Mouse (Mus musculus) G1E-ER4 (cell line): Measurements from ENCODE around the gene Foxq1. TPM values are rescaled to one million over a fixed set of nuclear protein-coding genes. Genes with fewer than 3 reads are reported as not detected.

Experiments used
- GATA1 ChIP-seq: IDR thresholded peaks from one replicate; pipeline ENCODE4 v1.8.0; 2012; ENCODE audit warnings: low read length, inconsistent platforms
- polyA plus RNA-seq: library from polyadenylated mRNA; stranded (reverse); fragments of >175 nt; gene quantifications from 2 replicates; pipeline ENCODE4 v1.2.3, GENCODE M21; 2012

Gene Foxq1
- not detected in 2 replicates for polyA plus RNA-seq

DNA sequence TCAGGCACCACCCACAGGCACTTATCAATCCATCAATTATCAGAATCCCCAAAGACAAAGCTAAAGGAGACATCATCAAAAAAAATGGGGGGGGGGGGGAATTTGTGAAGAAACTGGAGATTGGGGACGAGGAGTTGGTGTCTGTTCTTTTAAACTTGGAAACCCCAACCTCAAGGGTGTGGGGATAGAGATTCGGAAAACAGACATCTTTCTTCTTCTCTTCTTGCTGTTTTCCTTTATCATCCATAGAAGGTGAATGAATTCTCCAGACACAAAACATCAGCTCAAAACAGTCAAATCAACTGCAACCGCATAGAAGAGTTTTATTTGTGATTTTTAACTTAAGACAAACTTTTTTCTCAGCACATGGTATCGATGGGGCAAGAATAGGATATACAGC, at the start of gene Foxq1:
TSS of gene Foxq1 (plus strand) at position 301 of the 400 bp plus-strand sequence.
- TF ChIP-seq GATA1 = no peak

DNA sequence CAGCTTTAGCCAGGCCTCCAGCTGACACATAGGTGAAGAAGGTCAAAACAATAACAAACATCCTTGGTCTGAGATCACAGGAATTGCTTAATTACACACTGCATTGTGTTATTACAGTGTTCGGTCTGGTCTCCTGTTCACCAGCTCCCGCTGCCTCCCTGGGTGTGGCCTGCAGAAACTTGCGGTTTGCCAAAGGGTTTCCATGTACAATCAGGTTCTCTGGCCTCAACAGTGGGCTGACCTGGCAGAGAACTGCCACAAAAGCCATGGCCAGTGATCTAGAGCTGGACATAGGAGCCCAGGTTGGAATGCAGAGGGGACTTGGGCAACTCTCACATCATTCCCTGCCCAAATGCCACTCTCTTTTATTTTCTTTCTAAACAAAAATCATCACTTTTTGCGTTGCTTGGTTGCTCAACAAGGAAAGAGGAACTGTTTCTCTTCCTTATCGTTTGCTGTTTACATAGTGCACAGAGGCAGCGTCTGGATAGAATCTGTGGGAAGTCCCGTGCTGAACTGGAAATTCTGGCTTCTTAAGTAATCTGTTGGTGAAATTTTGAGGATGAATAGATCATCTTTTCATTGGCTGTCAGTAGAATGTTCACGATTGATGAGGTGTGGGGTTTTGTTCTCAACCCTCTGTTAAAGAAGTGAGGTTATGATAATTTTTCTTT, 49.3 kb upstream of the Foxq1 start:
- TF ChIP-seq GATA1 = no peak

DNA sequence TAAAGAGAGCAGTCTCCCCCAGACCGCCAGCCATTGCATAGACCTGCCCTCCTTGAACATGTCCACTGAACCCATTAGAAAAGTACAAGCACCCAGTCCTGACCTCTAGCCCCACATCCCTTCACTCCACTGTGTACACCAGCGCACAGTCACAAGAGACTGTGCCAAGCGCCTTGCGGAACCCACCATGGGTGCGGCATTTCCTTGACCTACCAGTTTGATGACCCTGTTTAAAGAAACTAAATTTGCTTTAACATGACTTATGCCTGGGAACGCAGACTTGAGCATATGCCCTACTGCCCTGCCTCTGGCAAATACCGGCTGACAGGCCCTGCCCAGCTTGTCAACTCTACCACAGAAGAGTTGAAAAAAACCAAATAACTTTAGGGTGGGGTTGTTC, 40.7 kb upstream of the Foxq1 start:
- TF ChIP-seq GATA1 = no peak

DNA sequence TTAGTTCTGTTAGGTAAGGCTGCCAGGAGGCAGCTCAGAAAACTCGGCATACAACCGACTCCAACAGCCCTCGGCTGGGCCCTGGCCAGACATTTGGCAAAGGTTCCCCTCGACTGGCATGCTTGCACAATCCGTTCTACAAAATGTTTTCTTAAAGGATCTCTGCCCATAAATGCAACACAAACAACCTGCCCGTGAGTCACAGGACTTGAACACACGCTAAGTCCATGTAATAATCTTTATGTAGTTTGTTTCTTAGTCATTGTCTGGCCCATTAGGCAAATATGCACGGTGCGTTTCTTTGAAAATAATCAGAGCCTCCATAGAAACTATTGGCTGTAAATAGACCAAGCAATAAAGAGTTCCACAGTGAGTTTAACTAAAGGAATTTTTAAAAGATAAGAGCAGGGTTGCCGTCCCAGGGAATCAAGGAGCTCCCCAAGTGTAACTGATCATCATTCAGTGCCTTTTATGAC, 37.5 kb upstream of the Foxq1 start:
- TF ChIP-seq GATA1 = no peak

DNA sequence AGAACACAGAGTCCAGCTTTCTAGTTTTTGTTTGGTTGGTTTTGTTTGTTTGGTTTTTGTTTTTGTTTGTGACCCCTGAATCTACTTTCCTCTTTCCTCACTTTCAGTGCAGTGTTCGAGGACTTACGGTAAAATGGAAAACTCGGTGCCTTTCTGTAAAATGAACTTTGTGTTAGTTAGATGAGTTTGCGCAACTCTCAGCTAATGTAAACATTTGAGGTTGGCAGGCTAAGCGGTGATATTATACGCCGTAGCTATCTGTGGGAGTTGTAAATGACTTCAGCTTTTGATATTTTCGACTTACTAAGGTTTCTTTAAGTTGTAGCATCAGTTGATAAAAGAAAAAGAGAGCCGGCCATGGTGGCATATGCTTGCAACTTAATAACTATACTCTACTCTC, 37.0 kb upstream of the Foxq1 start:
- TF ChIP-seq GATA1 = no peak

DNA sequence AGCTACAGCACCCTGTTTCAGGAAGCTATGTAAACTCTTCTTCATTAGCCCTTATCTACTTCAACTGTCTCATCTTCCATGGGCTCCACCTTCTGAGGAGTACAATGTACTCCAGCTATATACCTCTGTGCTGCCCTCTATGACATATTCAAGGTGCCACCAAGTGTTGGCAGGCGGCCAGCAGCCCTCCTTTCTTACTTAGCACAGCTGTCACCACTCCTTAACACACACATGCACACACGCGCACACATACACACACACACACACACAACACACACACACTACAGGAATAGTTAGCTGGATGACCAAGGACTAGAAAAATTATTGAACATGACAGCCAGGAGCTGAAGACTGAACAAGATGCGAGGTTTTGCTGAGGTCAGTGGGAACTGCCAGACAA, 31.0 kb upstream of the Foxq1 start:
- no peak for TF ChIP-seq GATA1

DNA sequence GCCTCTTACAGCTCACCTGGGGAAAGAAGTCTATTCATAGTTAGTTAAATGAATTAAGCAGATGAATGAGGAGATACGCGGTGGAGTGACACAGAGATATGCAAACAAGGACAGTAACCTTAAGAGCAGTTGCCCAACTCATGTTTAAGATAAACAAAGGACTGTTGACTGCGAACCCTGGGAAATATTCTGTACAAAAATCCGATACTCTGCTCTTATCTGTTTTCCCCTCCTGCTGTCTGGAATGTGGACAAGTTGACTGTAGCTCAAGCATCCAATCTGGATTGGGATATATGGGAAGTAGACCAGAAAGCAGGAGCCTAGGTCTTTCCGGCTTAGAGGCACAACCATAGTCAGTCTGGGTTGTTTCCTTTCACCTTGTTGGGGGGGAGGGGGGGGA, 24.7 kb upstream of the Foxq1 start:
- no peak for TF ChIP-seq GATA1

DNA sequence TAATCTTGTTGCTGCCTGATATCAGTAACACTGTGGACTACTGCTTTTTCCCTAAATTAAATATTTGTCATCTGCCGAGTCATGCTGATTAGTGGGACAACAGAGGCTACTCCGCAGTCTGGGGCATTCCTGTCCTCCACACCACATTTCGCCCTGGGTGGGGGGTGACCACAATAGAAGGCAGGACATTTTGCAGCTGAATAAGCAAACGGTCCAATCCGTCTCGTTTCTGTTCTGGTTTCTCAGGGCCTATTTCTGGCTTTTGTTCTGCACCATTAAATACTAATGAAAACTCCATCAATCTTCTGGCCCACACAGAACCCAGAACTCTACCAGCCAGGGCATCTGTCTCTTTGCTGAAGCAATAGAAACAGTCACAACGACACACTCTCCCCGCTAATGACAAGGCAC, 24.3 kb upstream of the Foxq1 start:
- TF ChIP-seq GATA1 = no peak

DNA sequence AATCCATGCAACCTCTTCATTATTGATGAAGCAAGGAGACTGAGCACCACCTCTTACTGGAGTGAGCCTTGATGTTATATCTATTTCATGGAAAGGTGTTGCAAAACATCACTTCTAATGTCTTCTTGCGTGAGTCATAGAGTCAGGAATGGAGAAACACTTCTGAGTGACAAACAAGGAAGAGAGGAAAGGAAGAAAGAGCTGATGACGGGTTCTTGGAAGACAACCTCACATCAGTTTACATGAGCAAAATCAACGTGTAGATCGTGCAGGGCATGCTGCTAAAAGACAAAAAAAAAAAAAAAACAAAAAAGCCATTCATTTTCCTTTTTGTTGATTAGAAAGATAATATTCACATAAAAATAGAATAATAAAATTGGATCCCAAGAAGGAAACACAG, 21.2 kb upstream of the Foxq1 start:
- TF ChIP-seq GATA1 = no peak

DNA sequence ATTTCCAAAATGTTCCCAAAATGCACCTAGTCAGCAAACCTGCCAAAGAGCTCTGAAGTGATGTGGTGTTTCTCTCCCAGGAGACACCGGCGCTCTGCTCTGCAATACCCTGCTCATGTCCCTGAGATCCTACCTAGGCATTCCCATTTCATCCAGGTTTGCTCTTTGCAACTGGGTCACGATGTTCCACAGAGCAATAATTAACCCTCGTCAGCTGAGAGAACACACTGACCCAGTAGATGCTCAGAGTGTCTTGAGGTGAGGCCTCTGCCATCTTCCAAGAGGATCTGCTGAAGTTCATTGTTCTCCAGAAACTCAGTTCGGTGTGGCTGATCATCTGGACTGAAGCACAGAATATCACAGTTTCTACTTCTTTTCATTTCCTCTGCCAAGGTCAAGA, 12.9 kb upstream of the Foxq1 start:
- TF ChIP-seq GATA1 = no peak

DNA sequence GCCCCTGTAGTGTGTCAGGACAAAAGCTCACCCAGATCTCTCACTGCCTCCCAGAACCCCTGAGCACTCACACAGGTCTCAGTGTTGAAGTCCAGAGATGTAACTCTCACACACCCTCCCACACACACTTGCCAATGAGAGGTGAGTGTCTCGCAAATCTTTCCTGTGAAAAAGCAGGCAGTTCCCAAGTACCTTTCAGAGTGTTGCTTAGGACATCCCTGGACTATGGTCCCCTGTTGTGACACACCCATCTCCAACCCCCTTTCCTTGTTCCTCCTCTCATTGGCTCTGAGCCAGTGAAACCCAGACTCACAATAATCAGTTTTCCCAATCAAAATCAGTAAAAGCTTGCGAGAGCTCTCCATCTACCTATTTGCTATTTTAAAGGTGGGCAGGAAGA, 9.2 kb upstream of the Foxq1 start:
- TF ChIP-seq GATA1 = no peak

DNA sequence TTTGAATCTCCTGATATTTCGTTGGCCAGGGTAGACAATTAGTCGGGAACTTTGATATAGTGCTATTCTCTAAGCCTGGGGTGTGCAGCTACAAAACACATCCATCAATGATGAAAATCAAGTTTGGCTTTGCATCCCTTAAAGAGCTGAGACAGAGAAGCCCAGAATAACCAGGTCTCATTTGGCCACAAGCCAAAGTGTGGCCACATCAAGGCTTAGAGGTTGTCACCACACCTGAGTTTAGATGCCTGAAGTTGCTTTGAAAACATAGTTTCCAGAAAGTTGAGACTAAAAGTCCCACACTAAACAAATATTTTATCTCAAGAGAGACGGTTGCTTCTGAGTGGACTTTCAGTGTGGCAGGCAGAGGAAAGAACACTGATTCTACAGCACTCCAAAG, 8.7 kb upstream of the Foxq1 start:
- TF ChIP-seq GATA1 = no peak

DNA sequence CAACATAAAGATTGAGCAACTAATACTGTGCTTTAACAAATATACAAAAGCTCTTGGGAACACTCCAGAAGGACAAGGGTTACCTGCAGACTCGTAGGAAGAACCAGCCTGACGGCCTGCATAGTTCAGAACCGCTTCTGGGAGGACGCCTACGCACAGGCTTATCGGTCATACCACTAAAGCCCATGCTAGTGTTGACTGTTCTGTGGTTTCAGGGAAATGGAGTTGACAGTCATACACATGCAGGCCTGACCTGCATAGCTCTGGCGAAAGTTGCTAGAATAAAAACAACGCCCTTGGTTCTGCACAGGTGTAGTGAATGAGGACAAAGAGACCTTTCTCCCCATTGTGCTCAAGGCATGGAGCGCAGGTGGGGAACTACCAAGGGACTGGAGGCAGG, 8.3 kb upstream of the Foxq1 start:
- no peak for TF ChIP-seq GATA1

DNA sequence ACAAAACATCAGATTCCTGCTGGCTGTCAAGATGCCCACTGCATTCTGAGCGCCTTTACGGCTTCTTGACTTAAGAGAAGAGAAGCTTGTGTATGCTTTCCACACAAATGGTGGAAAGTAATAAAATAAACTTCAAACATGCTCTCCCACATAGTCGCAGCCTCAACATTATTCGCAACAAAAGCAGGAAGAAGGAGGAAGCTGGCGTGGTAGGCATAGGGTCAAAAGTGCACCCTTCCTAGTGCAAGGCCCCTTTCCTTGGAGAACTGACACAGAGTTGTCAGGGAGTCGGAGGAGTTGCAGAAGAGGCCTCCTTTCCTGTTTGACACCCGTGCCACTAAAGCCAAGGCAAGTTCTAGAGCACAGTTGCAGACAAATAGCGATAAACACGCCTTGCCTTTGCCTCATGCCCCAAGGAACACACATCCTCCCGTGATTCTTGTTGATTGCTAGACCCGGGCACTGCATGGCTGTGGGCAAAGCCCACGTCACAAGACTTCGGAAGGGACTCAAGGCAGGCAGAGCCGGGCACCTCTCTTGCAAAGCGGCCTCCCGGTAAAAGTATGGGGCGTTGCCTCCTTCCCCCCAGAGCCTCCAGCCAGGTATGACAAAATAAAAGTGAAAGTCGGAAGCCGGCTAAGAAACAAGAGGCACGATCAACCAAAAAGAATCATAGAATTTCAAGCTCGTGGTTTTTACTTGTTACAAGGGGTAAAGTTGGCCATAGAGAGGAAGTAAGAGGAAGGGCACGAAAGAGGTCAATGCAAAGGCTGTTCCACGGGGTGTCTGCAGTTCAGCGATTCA, 1.2 kb downstream of the Foxq1 start:
- TF ChIP-seq GATA1 = no peak

DNA sequence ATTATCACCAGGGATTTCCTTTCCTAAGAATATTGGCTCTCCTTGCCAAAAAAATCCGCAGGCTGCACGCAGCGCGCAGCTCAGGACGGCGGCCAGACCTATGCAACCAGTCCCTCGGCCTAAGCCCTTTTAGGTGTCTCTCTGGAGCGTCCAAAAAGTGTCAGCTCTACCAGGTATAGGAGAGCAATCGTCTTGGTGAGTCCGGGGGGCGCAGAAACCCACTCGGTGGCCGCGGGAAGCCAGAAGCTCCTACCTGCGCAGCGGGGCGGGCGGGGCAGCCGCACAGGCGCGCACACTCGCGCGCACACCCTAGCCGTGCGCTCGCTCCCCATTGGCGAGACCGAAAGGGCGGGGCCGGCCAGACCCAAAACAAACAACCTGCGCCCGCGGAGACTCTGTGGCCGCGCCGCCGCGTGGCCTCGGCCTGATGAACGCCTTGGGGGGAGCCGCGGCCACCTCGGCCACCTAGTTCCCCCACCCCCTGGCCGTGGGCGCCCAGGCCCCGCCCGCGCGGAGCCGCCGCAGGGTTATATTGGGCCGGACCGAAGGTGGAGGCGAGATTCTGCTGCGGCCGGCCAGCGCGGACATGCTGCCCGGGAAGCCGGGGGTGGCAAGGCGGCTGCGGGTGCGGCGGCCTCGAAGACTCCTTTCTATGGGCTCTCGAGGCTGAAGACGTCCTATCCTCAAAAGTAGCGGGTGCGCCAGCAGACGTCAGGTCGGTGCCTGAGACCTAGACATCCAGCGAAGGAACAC, 2.0 kb downstream of the Foxq1 start:
- TF ChIP-seq GATA1 = no peak

DNA sequence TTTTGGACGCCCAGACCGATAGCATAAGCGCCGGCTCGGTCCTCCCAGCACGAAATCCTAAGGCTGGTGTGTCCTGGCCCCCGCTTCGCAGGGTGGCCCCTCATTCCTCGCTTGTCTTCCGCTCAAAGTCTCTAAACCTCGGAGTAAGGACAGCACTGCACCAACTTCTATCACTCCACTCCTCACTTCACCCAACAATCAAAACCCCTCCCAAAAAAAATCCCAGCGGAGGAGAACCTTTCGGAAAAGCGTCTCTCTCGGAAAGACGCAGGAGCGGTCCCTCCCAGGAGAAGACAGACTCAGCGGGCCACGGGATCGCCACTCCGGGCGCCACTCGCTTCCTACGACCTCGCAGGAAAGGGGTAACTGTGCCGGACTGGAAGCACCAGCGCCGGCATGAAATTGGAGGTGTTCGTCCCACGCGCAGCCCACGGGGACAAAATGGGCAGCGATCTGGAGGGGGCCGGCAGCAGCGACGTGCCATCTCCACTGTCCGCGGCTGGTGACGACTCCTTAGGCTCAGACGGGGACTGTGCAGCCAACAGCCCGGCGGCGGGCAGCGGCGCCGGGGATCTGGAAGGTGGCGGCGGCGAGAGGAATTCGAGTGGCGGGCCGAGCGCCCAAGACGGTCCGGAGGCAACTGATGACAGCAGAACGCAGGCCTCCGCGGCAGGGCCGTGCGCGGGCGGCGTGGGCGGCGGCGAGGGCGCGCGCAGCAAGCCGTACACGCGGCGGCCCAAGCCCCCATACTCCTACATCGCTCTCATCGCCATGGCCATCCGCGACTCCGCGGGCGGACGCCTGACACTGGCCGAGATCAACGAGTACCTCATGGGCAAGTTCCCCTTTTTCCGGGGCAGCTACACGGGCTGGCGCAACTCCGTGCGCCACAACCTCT, 2.8 kb downstream of the Foxq1 start, which contains the start of gene A530084C06Rik:
TSS of gene A530084C06Rik (minus strand) at position 813 of the 898 bp plus-strand sequence.
- no peak for TF ChIP-seq GATA1
